Comparison of ENCODE assay signal across 16 mouse cellular contexts in genomic region chr4:3066051-3066736, GRCm38 (mm10).
DNase-seq lines count a peak whose midpoint lies in the region; ATAC-seq lines count a peak whose summit lies in the region.
"Had no signal": no experiment of that assay in that cellular context is flagged by ENCODE, and none has a peak within 500 bp of the region (broad histone marks: within the 10 kb centered on the region; RNA-seq: fewer than 3 reads in every experiment).

No protein-coding gene starts in this region.

- ATAC-seq in embryonic facial prominence, embryonic 12.5 days (ENCODE audit: insufficient number of reproducible peaks, insufficient read depth, low FRiP score, low TSS enrichment) = 0 out of 2 replicates have a peak, but pooled peaks have one; percentile 1
- ATAC-seq: intestine, embryonic 15.5 days; midbrain, embryonic 16.5 days had no signal

- H3K4me1 ChIP-seq in embryonic facial prominence, embryonic 12.5 days = no peaks in the 10 kb centered on the region
- no peaks in the 10 kb centered on the region for H3K4me1 ChIP-seq in embryonic facial prominence, embryonic 10.5 days
- H3K4me1 ChIP-seq: hindbrain, embryonic 10.5 days; intestine, embryonic 15.5 days; limb, embryonic 13.5 days; lung, embryonic 15.5 days; neural tube, embryonic 12.5 days had no signal

- no peak overlapping the region for H3K9ac ChIP-seq in embryonic facial prominence, embryonic 12.5 days
- H3K9ac ChIP-seq: intestine, embryonic 15.5 days; limb, embryonic 13.5 days; lung, embryonic 15.5 days; neural tube, embryonic 12.5 days had no signal

- no peak overlapping the region for H3K4me3 ChIP-seq in embryonic facial prominence, embryonic 12.5 days
- H3K4me3 ChIP-seq in embryonic facial prominence, embryonic 10.5 days = no peak overlapping the region
- H3K4me3 ChIP-seq: hindbrain, embryonic 10.5 days; intestine, embryonic 15.5 days; limb, embryonic 13.5 days; lung, embryonic 15.5 days; neural tube, embryonic 12.5 days had no signal

- no peaks in the 10 kb centered on the region for H3K27me3 ChIP-seq in embryonic facial prominence, embryonic 12.5 days
- no peaks in the 10 kb centered on the region for H3K27me3 ChIP-seq in embryonic facial prominence, embryonic 10.5 days (replicated peaks; ENCODE audit: low read depth, poor library complexity, severe bottlenecking)
- H3K27me3 ChIP-seq: intestine, embryonic 15.5 days; limb, embryonic 13.5 days; lung, embryonic 15.5 days; neural tube, embryonic 12.5 days had no signal

- no peaks in the 10 kb centered on the region for H3K36me3 ChIP-seq in embryonic facial prominence, embryonic 12.5 days
- H3K36me3 ChIP-seq in embryonic facial prominence, embryonic 10.5 days (replicated peaks) = no peaks in the 10 kb centered on the region
- H3K36me3 ChIP-seq: hindbrain, embryonic 10.5 days; intestine, embryonic 15.5 days; limb, embryonic 13.5 days; lung, embryonic 15.5 days had no signal

- H3K4me2 ChIP-seq in embryonic facial prominence, embryonic 12.5 days (replicated peaks) = no peak overlapping the region
- H3K4me2 ChIP-seq: intestine, embryonic 15.5 days; limb, embryonic 13.5 days; lung, embryonic 15.5 days; neural tube, embryonic 12.5 days had no signal

- DNase-seq in embryonic facial prominence, embryonic 10.5 days (ENCODE audit: low spot score) = no peak
- DNase-seq in kidney, postnatal 4 days = peak; percentile 0 to 1
- DNase-seq in kidney, postnatal 36 days = no peak
- peak; percentile 0 for DNase-seq in spleen, adult 12 weeks (ENCODE audit: low spot score)
- DNase-seq in spleen, postnatal 14 days (ENCODE audit: low spot score in 2 of 2) = no peak
- peak; percentile 33 for DNase-seq in testis, postnatal 10 days (ENCODE audit: low spot score)
- DNase-seq in right cerebral cortex, postnatal 4 days = no peak
- DNase-seq: cerebellum, adult 18-20 months; kidney, postnatal 14 days had no signal

- no peak overlapping the region for H3K27ac ChIP-seq in embryonic facial prominence, embryonic 12.5 days
- no peak overlapping the region for H3K27ac ChIP-seq in embryonic facial prominence, embryonic 10.5 days (replicated peaks)
- H3K27ac ChIP-seq: hindbrain, embryonic 10.5 days; intestine, embryonic 15.5 days; limb, embryonic 13.5 days; lung, embryonic 15.5 days; neural tube, embryonic 12.5 days had no signal

- WGBS in embryonic facial prominence, embryonic 12.5 days = 76% methylated on average over 5 of the region's 5 CpGs
- 81% methylated on average over 5 of the region's 5 CpGs for WGBS in embryonic facial prominence, embryonic 10.5 days

- H3K9me3 ChIP-seq in embryonic facial prominence, embryonic 12.5 days = peaks cover 96% of the 10 kb centered on the region
- peaks cover 98% of the 10 kb centered on the region for H3K9me3 ChIP-seq in embryonic facial prominence, embryonic 10.5 days

Comparison
In these comparisons a context has a peak if more than half of its experiments do, and no peak if none do; other contexts are left out.
1. DNase-seq: peak in kidney, postnatal 4 days (2 of 2), spleen, adult 12 weeks (single experiment) and testis, postnatal 10 days (single experiment); none in embryonic facial prominence, embryonic 10.5 days (single experiment), kidney, postnatal 36 days (0 of 2), spleen, postnatal 14 days (0 of 2) and right cerebral cortex, postnatal 4 days (single experiment).